Mouse (Mus musculus) yolk sac, embryonic 10.5 days (tissue): ENCODE measurements around the gene Supt4a.

Source experiments
- DNase-seq: peaks from one replicate; pipeline ENCODE4 v3.0.0-alpha.2; 2017; ENCODE audit warnings: low spot score

The Supt4a gene

DNA sequence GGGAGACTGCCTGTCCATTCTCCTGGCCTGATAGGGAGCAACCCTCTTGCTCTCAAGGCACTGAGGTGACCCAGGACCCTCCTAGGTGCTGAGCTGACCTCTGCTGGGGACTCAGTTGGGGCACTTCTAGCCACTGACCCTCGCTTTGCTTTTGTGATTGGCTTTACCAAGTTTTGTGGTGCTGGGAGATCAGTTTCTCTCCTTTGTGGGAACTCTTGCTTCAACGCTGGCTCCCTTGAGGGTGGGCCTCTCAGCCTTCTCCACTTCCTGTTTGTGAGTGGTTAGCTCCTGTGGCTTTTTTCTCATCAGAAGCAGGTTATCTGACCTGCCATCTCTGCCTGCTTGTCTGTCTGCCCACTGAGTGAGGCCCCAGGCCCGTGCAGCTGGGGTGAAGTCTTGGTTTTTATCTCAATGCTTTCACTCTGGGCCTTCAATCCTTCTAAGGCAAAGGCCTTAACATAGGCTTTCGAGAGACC lies 14.2 kb downstream of the Supt4a start:
- DNase-seq = no peak

DNA sequence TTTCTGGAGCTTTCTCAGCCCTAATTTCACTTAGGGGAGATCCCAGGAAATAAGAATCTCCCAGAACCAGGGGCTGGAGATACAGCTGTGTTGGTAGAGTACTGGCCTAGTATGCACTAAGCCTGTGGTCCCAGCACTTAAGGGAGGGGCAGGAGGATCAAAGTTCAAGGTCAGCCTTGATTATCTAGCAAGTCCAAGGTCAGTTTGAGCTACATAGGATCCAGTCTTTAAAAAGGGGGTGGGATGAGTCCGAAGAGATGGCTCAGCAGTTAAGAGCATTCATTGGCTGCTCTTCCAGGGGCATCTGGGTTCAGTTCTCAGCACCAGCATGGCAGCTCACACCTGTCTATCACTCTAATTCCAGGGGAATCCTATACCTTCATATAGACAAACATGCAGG lies 15.0 kb downstream of the Supt4a start:
- DNase-seq = no peak

- no peak for DNase-seq
Observed at GRCm38 (mm10) chr11:87753255-87753654, 15.9 kb downstream of the Supt4a start.

DNA sequence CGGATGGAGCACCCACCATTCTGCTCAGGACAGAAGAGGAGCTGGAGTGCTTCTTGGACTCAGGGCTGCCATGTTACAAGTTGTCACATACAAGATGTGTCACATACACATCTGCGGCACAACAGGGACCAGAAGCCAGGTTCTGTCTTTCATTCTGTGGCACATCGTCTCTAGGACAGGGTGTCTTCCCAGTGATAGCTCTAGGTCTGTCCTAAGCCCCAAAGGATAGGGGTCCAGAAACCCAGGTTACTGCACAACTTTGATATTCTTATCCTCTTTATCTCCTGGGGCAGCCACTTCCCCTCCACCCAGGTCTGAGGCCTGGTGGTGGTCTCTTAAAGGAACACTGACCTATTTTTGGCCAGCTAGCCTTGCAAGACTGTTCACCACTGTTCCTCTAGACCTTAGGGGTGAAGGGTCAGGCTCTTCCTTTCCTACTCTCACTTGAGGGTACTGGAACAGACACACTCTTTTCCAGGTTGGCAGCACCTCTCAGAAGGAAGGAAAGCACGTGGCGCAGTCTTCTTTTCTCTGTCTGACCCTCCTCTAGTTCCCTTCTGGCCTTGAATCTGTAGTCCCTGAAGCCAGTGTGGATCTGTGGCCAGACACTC lies 16.6 kb downstream of the Supt4a start:
- DNase-seq = no peak

- no peak for DNase-seq
Observed at GRCm38 (mm10) chr11:87754603-87755002, 17.3 kb downstream of the Supt4a start.

- DNase-seq = peak; percentile 48
Observed at GRCm38 (mm10) chr11:87755360-87756017, 18.1 kb downstream of the Supt4a start.

GRCm38 (mm10) chr11:87756251-87756820 lies 19.0 kb downstream of the Supt4a start:
- no peak for DNase-seq

GRCm38 (mm10) chr11:87757001-87757954 lies 19.9 kb downstream of the Supt4a start:
- no peak for DNase-seq

GRCm38 (mm10) chr11:87758161-87758911 lies 21.0 kb downstream of the Supt4a start:
- no peak for DNase-seq

GRCm38 (mm10) chr11:87758957-87759608 lies 21.7 kb downstream of the Supt4a start:
- no peak for DNase-seq

DNA sequence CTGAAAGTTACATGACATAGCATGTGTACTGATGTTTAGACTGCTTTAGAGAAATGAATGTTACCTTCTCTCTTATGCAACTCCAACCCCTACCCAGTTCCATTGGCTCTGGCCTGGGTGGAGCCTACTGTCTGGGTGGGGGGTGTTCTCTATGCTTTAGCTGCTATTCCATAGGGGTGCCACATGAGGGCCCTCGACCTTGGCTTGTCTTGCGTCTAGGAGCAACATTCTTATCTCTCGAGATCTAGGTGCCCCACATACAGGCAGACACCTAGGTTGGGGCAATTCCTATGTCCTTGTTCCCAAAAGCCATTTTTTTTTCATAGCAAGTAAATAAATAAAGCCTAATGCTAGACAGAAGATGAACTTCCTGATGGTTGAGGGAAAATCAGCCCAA lies 22.3 kb downstream of the Supt4a start:
- no peak for DNase-seq

- no peak for DNase-seq
Observed at GRCm38 (mm10) chr11:87760301-87761081, 23.1 kb downstream of the Supt4a start, which contains the start of gene Tspoap1. Gene Tspoap1 (plus strand): TSS chr11:87760541.

DNA sequence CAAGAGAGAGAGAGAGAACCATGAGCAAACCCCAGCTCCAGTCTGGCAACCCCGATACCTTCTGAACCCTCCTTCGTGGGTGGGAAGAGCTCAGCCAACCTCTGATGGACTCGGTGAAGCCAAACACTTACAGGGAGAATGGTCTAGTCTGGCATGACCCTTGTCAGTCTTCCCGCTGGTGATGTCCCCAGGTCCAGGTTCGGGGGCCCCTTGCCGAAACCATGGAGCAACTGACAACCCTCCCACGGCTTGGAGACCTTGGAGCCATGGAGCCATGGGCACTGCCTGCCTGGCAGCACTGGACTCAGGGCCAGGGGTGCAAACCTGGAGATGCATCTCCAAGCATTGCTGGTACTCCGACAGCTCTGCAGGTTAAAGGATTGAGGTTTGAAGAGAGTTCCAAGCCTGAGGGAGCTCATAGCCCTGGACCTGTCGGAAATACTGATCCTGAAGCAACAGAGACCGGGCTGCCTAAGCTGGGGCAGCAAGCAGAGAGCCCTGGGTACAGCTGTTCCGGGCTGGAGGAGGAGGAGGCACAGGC lies 23.9 kb downstream of the Supt4a start:
- DNase-seq = no peak

- DNase-seq = no peak
Observed at GRCm38 (mm10) chr11:87761806-87762701, 24.7 kb downstream of the Supt4a start.

- no peak for DNase-seq
Observed at GRCm38 (mm10) chr11:87762702-87763385, 25.5 kb downstream of the Supt4a start.

DNA sequence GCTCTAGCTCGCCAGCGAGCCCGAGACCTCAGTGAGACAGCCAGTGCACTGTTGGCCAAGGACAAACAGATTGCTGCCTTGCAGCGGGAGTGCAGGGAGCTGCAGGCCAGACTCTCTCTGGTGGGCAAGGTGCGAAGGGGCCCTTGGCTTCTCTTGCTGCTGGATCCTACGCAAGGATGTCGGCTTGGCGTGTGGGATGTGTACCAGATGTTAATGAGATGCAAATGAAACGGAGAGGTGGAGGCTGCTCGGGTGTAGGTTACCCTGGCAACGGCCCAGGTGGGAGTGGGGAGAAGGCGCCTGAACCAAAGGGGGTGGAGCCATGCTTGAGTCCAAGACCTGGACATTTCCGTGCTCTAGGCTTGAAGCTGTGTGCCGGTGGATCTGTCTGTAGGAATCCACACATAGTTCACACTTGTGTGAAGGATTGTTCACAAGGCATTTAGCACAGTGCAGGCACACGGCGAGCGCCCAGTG lies 26.2 kb downstream of the Supt4a start:
- DNase-seq = no peak

DNA sequence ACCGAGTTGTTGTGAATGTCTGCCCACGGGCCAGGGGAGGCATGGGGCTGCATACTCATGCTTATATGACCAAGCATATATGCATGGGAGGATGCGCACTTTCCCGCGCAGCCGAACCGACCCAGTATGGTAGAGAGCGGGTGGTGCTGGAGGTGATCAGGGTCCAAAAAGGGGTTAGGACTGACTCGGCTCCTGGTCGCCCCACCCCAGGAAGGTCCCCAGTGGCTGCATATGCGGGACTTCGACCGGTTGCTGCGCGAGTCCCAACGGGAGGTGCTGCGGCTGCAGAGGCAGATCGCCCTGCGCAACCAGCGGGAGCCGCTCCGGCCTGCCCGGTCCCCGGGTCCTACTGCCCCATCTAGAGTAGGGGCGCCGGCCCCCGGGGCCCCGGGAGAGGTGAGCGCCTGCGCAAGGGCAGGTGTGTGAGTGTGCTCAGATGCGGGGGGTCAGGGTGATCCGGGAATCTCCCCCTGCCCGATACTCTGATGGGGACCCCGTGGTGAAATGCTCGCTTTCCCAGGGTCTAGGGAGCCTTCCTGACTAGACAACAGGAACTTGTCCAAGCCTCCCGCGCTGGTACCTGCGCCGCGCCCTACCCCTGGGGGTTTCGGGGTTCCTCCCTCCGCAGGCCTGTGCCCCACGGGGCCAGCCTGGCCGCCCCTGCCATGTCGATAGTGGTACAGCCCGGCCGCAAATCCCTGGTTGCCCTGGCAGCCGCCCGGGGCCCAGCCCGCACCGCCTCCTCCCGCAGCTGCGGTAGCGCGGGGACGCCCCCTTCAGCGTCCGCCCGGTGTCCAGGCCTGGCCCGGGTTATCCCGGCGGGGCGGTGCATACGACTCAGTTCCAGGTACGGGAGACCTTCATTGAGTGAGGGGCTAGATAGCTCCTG lies 26.9 kb downstream of the Supt4a start:
- DNase-seq = no peak
